In the genomic region with DNA sequence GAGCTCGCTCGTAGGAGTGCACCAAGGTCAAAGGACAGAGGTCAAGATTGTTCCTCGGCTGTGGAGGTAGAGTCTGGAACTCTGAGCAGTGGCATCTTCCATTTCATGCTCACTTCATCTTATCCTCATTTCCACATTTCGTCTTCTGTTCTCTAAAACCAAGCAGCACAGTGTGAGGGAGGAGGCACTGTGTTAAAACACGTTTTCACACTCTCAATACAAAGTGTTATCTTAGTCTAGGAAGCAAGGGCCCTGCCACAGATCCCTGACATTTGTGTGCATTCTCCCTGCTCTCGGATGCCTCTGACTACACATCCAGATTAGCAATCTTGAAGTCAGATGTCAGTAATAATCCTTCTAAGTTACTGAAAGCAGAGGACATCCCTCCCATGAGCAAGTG, we compare ENCODE assay signal across 23 mouse cellular contexts.
DNase-seq lines count a peak whose midpoint lies in the region.
"Had no signal": no experiment of that assay in that cellular context is flagged by ENCODE, and none has a peak within 500 bp of the region (broad histone marks: within the 10 kb centered on the region; RNA-seq: fewer than 3 reads in every experiment).

No protein-coding gene starts in this region.

- WGBS in heart, embryonic 10.5 days: 45% methylated on average over 6 of the region's 6 CpGs

- H3K36me3 ChIP-seq in heart, embryonic 10.5 days: no peaks in the 10 kb centered on the region
- H3K36me3 ChIP-seq: embryonic facial prominence, embryonic 13.5 days; embryonic facial prominence, embryonic 15.5 days; forebrain, embryonic 10.5 days; forebrain, embryonic 12.5 days had no signal

- peaks cover 2% of the 10 kb centered on the region; the same call in 1 of the 2 replicates for H3K4me1 ChIP-seq in heart, embryonic 10.5 days
- H3K4me1 ChIP-seq: embryonic facial prominence, embryonic 15.5 days; forebrain, embryonic 10.5 days; forebrain, embryonic 12.5 days had no signal

- peak; percentile 11 to 35 for DNase-seq in frontal cortex, adult 2 months (ENCODE audit: extremely low spot score in 1 of 2, low spot score in 1 of 2)
- DNase-seq in frontal cortex, postnatal 25 days (ENCODE audit: low spot score in 2 of 2): no peak
- peak; percentile 30 for DNase-seq in heart, embryonic 10.5 days (ENCODE audit: low spot score)
- DNase-seq in heart, adult 8-10 months (ENCODE audit: low spot score): no peak
- DNase-seq in right cerebral cortex, adult 18-20 months: peak; percentile 6
- DNase-seq in right cerebral cortex, postnatal 4 days: no peak
- DNase-seq in telencephalon, adult 2 months (ENCODE audit: low read depth, low spot score): peak; percentile 48
- DNase-seq in adrenal gland, postnatal 14 days: no peak
- DNase-seq: adrenal gland, adult 2 months; adrenal gland, postnatal 10 days; adrenal gland, postnatal 36 days; cerebellum, adult 11 months; cerebellum, adult 18-20 months; cerebellum, adult 8-10 months; cerebellum, adult 9-11 months; cerebellum, postnatal 14 days; cerebellum, postnatal 36 days; embryo, embryonic 11 days had no signal

- no peaks in the 10 kb centered on the region for H3K9me3 ChIP-seq in heart, embryonic 10.5 days
- H3K9me3 ChIP-seq: embryonic facial prominence, embryonic 13.5 days; embryonic facial prominence, embryonic 15.5 days; forebrain, embryonic 10.5 days; forebrain, embryonic 12.5 days had no signal

- no peak overlapping the region for H3K27ac ChIP-seq in heart, embryonic 10.5 days
- H3K27ac ChIP-seq: embryonic facial prominence, embryonic 13.5 days; embryonic facial prominence, embryonic 15.5 days; forebrain, embryonic 10.5 days; forebrain, embryonic 12.5 days had no signal

- no peak overlapping the region for H3K4me3 ChIP-seq in heart, embryonic 10.5 days
- H3K4me3 ChIP-seq: embryonic facial prominence, embryonic 13.5 days; embryonic facial prominence, embryonic 15.5 days; erythroblast, embryonic 14.5 days; forebrain, embryonic 10.5 days; forebrain, embryonic 12.5 days had no signal

- no peaks in the 10 kb centered on the region for H3K27me3 ChIP-seq in heart, embryonic 10.5 days (ENCODE audit: insufficient read depth, poor library complexity, severe bottlenecking)
- H3K27me3 ChIP-seq: embryonic facial prominence, embryonic 13.5 days; embryonic facial prominence, embryonic 15.5 days; forebrain, embryonic 12.5 days had no signal

Comparison
In these comparisons a context has a peak if more than half of its experiments do, and no peak if none do; other contexts are left out.
1. DNase-seq: peak in frontal cortex, adult 2 months (2 of 2), heart, embryonic 10.5 days (single experiment), right cerebral cortex, adult 18-20 months (single experiment) and telencephalon, adult 2 months (single experiment); none in frontal cortex, postnatal 25 days (0 of 2), heart, adult 8-10 months (single experiment), right cerebral cortex, postnatal 4 days (single experiment) and adrenal gland, postnatal 14 days (single experiment).